Mouse (Mus musculus): ENCODE results near the gene Dpysl4.

- TF ChIP-seq CTCF (conservative IDR thresholded peaks at IDR 0.05 in 1 of 2, IDR thresholded peaks at IDR 0.05 in 1 of 2; ENCODE audit: low read depth in 2 of 2, low read length in 2 of 2) (no peak), USF2 (conservative IDR thresholded peaks at IDR 0.05; ENCODE audit: low read depth, low read length) (no peak), KAT2A (IDR thresholded peaks at IDR 0.05; ENCODE audit: insufficient replicate concordance, low read length) (no peak), MAFK (IDR thresholded peaks at IDR 0.05; ENCODE audit: insufficient replicate concordance, low read length) (no peak), SIN3A (IDR thresholded peaks at IDR 0.05; ENCODE audit: low read length) (no peak), POLR2A (IDR thresholded peaks at IDR 0.05; ENCODE audit: low read depth, low read length) (no peak), MYC (IDR thresholded peaks at IDR 0.05; ENCODE audit: low read depth, low read length) (no peak), SMC3 (IDR thresholded peaks at IDR 0.05; ENCODE audit: low read depth, low read length) (no peak), EP300 (IDR thresholded peaks at IDR 0.05; ENCODE audit: low read length) (no peak), POLR2AphosphoS2 (IDR thresholded peaks at IDR 0.05; ENCODE audit: low read depth, low read length) (no peak), JUND (conservative IDR thresholded peaks at IDR 0.05; ENCODE audit: low read depth, low read length) (no peak)
These were observed 19.9 kb downstream of the Dpysl4 start for GRCm38 (mm10) chr7:139105705-139106104.

Measured in CH12.LX (cell line).